Mouse (Mus musculus) heart, adult 2 months (tissue): Measurements from ENCODE around the gene Scamp5. TPM values are rescaled to one million over a fixed set of nuclear protein-coding genes. Genes with fewer than 3 reads are reported as not detected.

Experiments
- DNase-seq, 2 experiments: peaks; one replicate each; pipeline ENCODE4 v3.0.0; 2021
- H3K27ac ChIP-seq: fragments of 200-600 bp; 2 replicates; pipeline ENCODE4 v1.8.1; 2022
- H3K27me3 ChIP-seq: fragments of 200-500 bp; 2 replicates; pipeline ENCODE4 v1.6.1; 2012; ENCODE audit warnings: mild to moderate bottlenecking, low read length, inconsistent platforms, mixed read lengths; ENCODE audit not compliant: control insufficient read depth, insufficient read depth
- H3K36me3 ChIP-seq: fragments of 200-500 bp; 2 replicates; pipeline ENCODE4 v1.6.1; 2012; ENCODE audit warnings: low read length, inconsistent platforms; ENCODE audit not compliant: control insufficient read depth, insufficient read depth
- H3K4me1 ChIP-seq: fragments of 200-500 bp; 2 replicates; pipeline ENCODE4 v1.6.1; 2011; ENCODE audit warnings: low read length; ENCODE audit not compliant: control insufficient read depth, insufficient read depth
- H3K4me3 ChIP-seq: fragments of 200-600 bp; 2 replicates; pipeline ENCODE4 v1.8.1; 2022
- H3K79me2 ChIP-seq: fragments of 200-500 bp; replicated peaks from 2 replicates; pipeline ENCODE4 v1.6.1; 2012; ENCODE audit warnings: mild to moderate bottlenecking, inconsistent platforms, low read length, moderate library complexity, mixed read lengths; ENCODE audit not compliant: control insufficient read depth, insufficient read depth
- H3K9ac ChIP-seq: fragments of 200-500 bp; 2 replicates; pipeline ENCODE4 v1.6.1; 2012; ENCODE audit warnings: low read depth, mild to moderate bottlenecking, control low read depth, inconsistent platforms, low read length, mixed read lengths
- CTCF ChIP-seq: fragments of 200-600 bp; IDR thresholded peaks from 2 replicates; pipeline ENCODE4 v1.8.1; 2022; ENCODE audit warnings: antibody characterized with exemption, mild to moderate bottlenecking, moderate library complexity
- EP300 ChIP-seq: fragments of 200-500 bp; IDR thresholded peaks from 2 replicates; pipeline ENCODE4 v1.6.1; 2011; ENCODE audit warnings: low read depth, low read length, control low read depth; ENCODE audit not compliant: insufficient read depth
- POLR2A ChIP-seq: fragments of 200-500 bp; IDR thresholded peaks from 2 replicates; pipeline ENCODE4 v1.6.1; 2011; ENCODE audit warnings: mild to moderate bottlenecking, low read depth, low read length, control low read depth; ENCODE audit not compliant: insufficient read depth
- WGBS: fragments of 180-500 bp; shearing (Covaris S2); methylation state at CpG from one replicate; pipeline ENCODE4 v1.1.7; 2018; 5-methylcytosine and 5-hydroxymethylcytosine counted together
- intact Hi-C: fragments of 180-260 bp; cut with DNase I; formaldehyde crosslinking; loops from one replicate; pipeline ENCODE4 v1.15.1; 2025
- polyA plus RNA-seq: library from polyadenylated mRNA; depleted of rRNA; stranded (reverse); fragments of >200 nt; gene quantifications from 2 replicates; pipeline ENCODE4 v1.2.3, GENCODE M21; 2012
- total RNA-seq, 2 experiments: library from RNA; stranded (reverse); gene quantifications; 2 replicates each; pipeline ENCODE4 v1.2.3; 2021

Gene Scamp5
- total and polyA plus RNA-seq, 3 experiments = 3.9 to 15.9 (median 4.9) TPM

DNA sequence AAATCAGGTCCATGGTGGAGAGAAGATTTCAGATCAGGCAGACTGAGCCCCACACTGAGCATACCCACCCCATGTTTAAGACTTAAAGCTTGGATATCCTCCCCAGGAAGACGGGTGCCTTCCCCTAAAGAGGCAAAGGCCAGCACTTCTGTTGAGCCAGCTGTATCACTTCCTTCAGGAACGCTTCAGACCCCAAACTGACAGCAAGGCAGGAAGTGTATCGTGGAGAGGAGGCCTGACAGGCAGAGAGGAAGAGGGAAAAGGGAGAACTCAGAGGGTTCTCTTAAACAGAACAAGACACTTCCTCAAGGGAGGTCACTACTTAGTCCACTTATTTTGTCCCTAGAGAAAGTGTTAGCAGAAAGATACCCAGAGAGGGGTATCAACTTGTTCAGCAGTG lies 1.8 kb downstream of the Scamp5 start:
- Histone ChIP-seq H3K9ac (no peak overlapping the region), H3K27ac (no peak overlapping the region), H3K4me3 (no peak overlapping the region), H3K36me3 (no peaks in the 10 kb centered on the region), H3K27me3 (no peaks in the 10 kb centered on the region), H3K4me1 (peaks cover 3% of the 10 kb centered on the region), H3K79me2 (no peaks in the 10 kb centered on the region)
- DNase-seq = peak in 1 of 2 experiments; percentile 19
- WGBS = 27% methylated on average over 3 of the region's 3 CpGs
- TF ChIP-seq EP300 (no peak), POLR2A (no peak), CTCF (no peak)
- intact Hi-C loops = no loop called here

DNA sequence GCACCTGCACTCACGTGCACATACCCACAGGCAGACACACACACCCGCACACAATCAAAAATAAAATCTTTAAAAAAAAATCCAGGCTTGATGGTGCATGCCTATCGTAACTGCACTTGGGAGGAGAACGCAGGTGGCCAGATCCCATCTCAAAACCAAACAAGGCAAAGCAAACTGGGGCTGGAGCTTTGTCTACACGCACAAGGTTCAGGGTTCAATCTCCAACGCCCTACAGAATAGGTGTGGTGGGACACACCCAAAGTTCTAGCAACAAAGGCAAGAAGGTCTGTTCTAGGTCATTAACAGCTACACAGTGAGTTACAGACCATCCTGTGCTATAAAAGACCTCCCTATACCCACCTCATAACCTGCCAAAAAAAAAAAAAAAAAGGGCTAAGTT lies 5.0 kb downstream of the Scamp5 start:
- no peak for TF ChIP-seq EP300
- TF ChIP-seq CTCF = no peak
- no peak for TF ChIP-seq POLR2A
- Histone ChIP-seq H3K27me3 (no peaks in the 10 kb centered on the region), H3K4me3 (no peak overlapping the region), H3K79me2 (no peaks in the 10 kb centered on the region), H3K27ac (no peak overlapping the region), H3K4me1 (peaks cover 3% of the 10 kb centered on the region), H3K9ac (no peak overlapping the region), H3K36me3 (no peaks in the 10 kb centered on the region)
- intact Hi-C loops = no loop called here
- DNase-seq = no peak
- WGBS = 85% methylated on average over 6 of the region's 6 CpGs

GRCm38 (mm10) chr9:57459707-57460106 lies 8.2 kb downstream of the Scamp5 start:
- intact Hi-C loops = no loop called here
- no peak overlapping the region for H3K9ac ChIP-seq
- TF ChIP-seq POLR2A (no peak), CTCF (peak; percentile 31)
- no peak overlapping the region for H3K27ac ChIP-seq
- H3K27me3 ChIP-seq = no peaks in the 10 kb centered on the region
- H3K36me3 ChIP-seq = no peaks in the 10 kb centered on the region
- WGBS = 94% methylated on average over 2 of the region's 2 CpGs
- no peaks in the 10 kb centered on the region for H3K79me2 ChIP-seq
- no peaks in the 10 kb centered on the region for H3K4me1 ChIP-seq
- DNase-seq = no peak
- no peak overlapping the region for H3K4me3 ChIP-seq

DNA sequence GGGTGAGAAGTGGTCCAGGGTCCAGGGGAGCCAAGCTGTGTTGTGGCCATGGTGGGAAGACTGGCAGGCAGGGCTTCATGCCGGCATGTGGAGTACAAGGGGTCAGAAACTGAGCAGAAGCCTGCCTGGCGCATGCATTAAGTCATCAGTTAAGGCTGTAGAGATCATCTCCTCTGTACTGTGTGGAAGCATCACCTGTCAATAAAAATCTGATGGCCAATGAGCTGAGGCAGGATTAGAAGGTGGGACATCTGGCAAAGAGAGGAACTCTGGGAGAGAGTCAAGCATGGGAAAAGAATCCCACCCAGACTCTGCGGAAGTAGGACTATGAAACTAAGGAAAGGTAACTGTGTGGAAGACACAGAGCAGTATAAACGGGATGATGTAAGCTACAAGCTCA lies 14.3 kb downstream of the Scamp5 start:
- Histone ChIP-seq H3K79me2 (no peaks in the 10 kb centered on the region), H3K9ac (no peak overlapping the region), H3K27me3 (no peaks in the 10 kb centered on the region), H3K27ac (no peak overlapping the region), H3K4me3 (no peak overlapping the region), H3K4me1 (no peaks in the 10 kb centered on the region), H3K36me3 (no peaks in the 10 kb centered on the region)
- DNase-seq = no peak
- intact Hi-C loops = no loop called here
- WGBS = 83% methylated on average over 4 of the region's 4 CpGs
- TF ChIP-seq EP300 (no peak), POLR2A (no peak), CTCF (no peak)

- H3K27me3 ChIP-seq = no peaks in the 10 kb centered on the region
- TF ChIP-seq POLR2A (no peak), CTCF (no peak), EP300 (no peak)
- H3K4me1 ChIP-seq = no peaks in the 10 kb centered on the region
- 82% methylated on average over 8 of the region's 8 CpGs for WGBS
- intact Hi-C loops = no loop called here
- no peaks in the 10 kb centered on the region for H3K79me2 ChIP-seq
- DNase-seq = no peak
- H3K27ac ChIP-seq = no peak overlapping the region
- no peak overlapping the region for H3K9ac ChIP-seq
- no peak overlapping the region for H3K4me3 ChIP-seq
- no peaks in the 10 kb centered on the region for H3K36me3 ChIP-seq
Observed at GRCm38 (mm10) chr9:57452624-57453462, 15.0 kb downstream of the Scamp5 start.

- no peaks in the 10 kb centered on the region for H3K79me2 ChIP-seq
- TF ChIP-seq CTCF (peak; percentile 54), EP300 (no peak)
- H3K4me3 ChIP-seq = no peak overlapping the region
- no peak for DNase-seq
- H3K36me3 ChIP-seq = no peaks in the 10 kb centered on the region
- H3K27me3 ChIP-seq = no peaks in the 10 kb centered on the region
- no peaks in the 10 kb centered on the region for H3K4me1 ChIP-seq
- WGBS = 44% methylated on average over 1 of the region's 1 CpGs
- no peak overlapping the region for H3K27ac ChIP-seq
- intact Hi-C loops = no loop called here
- H3K9ac ChIP-seq = no peak overlapping the region
Observed at GRCm38 (mm10) chr9:57449715-57450114, 18.1 kb downstream of the Scamp5 start.
